17 mouse cellular contexts compared by ENCODE assay signal in the genomic region with DNA sequence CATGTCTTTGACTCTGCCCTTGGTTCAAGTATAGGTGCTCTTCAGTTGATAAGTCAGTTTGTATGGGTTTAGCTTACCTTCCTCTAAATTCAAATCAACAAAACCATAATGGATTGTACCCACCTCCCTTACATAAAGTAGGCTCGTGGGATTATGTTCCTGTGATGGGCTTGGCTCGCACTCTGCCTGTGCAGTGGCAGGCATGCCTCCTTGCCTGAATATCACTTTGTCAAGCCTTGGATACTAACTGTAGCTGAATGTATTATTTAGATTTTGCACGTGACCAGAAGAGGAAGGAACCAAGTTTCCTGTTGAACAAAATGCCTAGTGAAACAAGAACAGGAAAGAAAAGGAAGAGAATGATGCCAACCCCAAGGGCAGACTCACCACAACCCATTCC. TPM values are rescaled to one million over a fixed set of nuclear protein-coding genes. Genes with fewer than 3 reads are reported as not detected.
DNase-seq lines count a peak whose midpoint lies in the region; ATAC-seq and TF ChIP-seq lines count a peak whose summit lies in the region.
"Had no signal": no experiment of that assay in that cellular context is flagged by ENCODE, and none has a peak within 500 bp of the region (broad histone marks: within the 10 kb centered on the region; RNA-seq: fewer than 3 reads in every experiment).

No protein-coding gene starts in this region.

- peak overlapping the region; percentile 68 for H3K4me3 ChIP-seq in hindbrain, embryonic 13.5 days
- H3K4me3 ChIP-seq in hindbrain, embryonic 11.5 days (ENCODE audit: low read depth, low read length), result no peak overlapping the region
- H3K4me3 ChIP-seq in cortical plate, adult 2 months (ENCODE audit: insufficient read depth, low read length), result peak overlapping the region; percentile 75
- H3K4me3 ChIP-seq in hindbrain, postnatal 0 days (ENCODE audit: low read length), result peak overlapping the region; percentile 56
- H3K4me3 ChIP-seq in midbrain, embryonic 16.5 days (ENCODE audit: low read depth, low read length), result peak overlapping the region; percentile 67
- H3K4me3 ChIP-seq in gastrocnemius, adult 2 months, result no peak overlapping the region
- H3K4me3 ChIP-seq: embryonic facial prominence, embryonic 12.5 days; heart, embryonic 15.5 days; limb, embryonic 15.5 days had no signal

- DNase-seq in hindbrain, embryonic 11.5 days (ENCODE audit: low spot score), result no peak
- no peak for DNase-seq in hindbrain, postnatal 0 days (ENCODE audit: low spot score)
- DNase-seq in cerebellum, postnatal 4 days (ENCODE audit: low spot score in 2 of 2), result no peak
- DNase-seq in gastrocnemius, adult 2 months, result no peak
- DNase-seq: cerebellum, adult 9-11 months; kidney, postnatal 14 days; right cerebral cortex, adult 18-20 months had no signal

- peak; percentile 43; the same call in 1 of the 2 replicates for TF ChIP-seq POLR2A in cortical plate, adult 2 months (IDR thresholded peaks at IDR 0.05; ENCODE audit: extremely low read depth, insufficient read depth, low read length)

- H3K36me3 ChIP-seq in hindbrain, embryonic 13.5 days, result 0 out of 2 replicates have a peak, but pooled peaks cover 4% of the 10 kb centered on the region
- no peaks in the 10 kb centered on the region for H3K36me3 ChIP-seq in hindbrain, embryonic 11.5 days (ENCODE audit: control insufficient read depth, insufficient read depth, low read length)
- H3K36me3 ChIP-seq in hindbrain, postnatal 0 days (ENCODE audit: insufficient read depth, low read length), result no peaks in the 10 kb centered on the region
- no peaks in the 10 kb centered on the region for H3K36me3 ChIP-seq in midbrain, embryonic 16.5 days (ENCODE audit: control insufficient read depth, insufficient read depth, low read length)
- H3K36me3 ChIP-seq: embryonic facial prominence, embryonic 12.5 days; heart, embryonic 15.5 days; limb, embryonic 15.5 days had no signal

- no peak overlapping the region for H3K27ac ChIP-seq in hindbrain, embryonic 13.5 days
- no peak overlapping the region for H3K27ac ChIP-seq in hindbrain, embryonic 11.5 days (ENCODE audit: low read depth, low read length)
- H3K27ac ChIP-seq in cortical plate, adult 2 months (ENCODE audit: insufficient read depth, low read length), result no peak overlapping the region
- no peak overlapping the region for H3K27ac ChIP-seq in hindbrain, postnatal 0 days
- H3K27ac ChIP-seq in midbrain, embryonic 16.5 days (ENCODE audit: low read length), result no peak overlapping the region
- H3K27ac ChIP-seq in gastrocnemius, adult 2 months, result no peak overlapping the region
- H3K27ac ChIP-seq: embryonic facial prominence, embryonic 12.5 days; heart, embryonic 15.5 days; limb, embryonic 15.5 days had no signal

- H3K9ac ChIP-seq in hindbrain, embryonic 13.5 days, result peak overlapping the region; percentile 85
- H3K9ac ChIP-seq in hindbrain, embryonic 11.5 days (ENCODE audit: low read depth, low read length), result no peak overlapping the region
- peak overlapping the region; percentile 61; the same call in 1 of the 2 replicates for H3K9ac ChIP-seq in hindbrain, postnatal 0 days (replicated peaks; ENCODE audit: low read length)
- peak overlapping the region; percentile 83 for H3K9ac ChIP-seq in midbrain, embryonic 16.5 days (ENCODE audit: low read depth, low read length)
- H3K9ac ChIP-seq: embryonic facial prominence, embryonic 12.5 days; heart, embryonic 15.5 days; limb, embryonic 15.5 days had no signal

- TF ChIP-seq CTCF in cortical plate, adult 2 months (IDR thresholded peaks at IDR 0.05; ENCODE audit: extremely low read depth, insufficient read depth, low read length), result no peak
- no peak for TF ChIP-seq CTCF in hindbrain, postnatal 0 days (IDR thresholded peaks at IDR 0.05; ENCODE audit: low read depth)
- no peak for TF ChIP-seq CTCF in gastrocnemius, adult 2 months (IDR thresholded peaks at IDR 0.05)

- H3K27me3 ChIP-seq in hindbrain, embryonic 13.5 days, result no peaks in the 10 kb centered on the region
- no peaks in the 10 kb centered on the region; the same call in 1 of the 2 replicates for H3K27me3 ChIP-seq in hindbrain, embryonic 11.5 days (ENCODE audit: control insufficient read depth, insufficient read depth, low read length)
- no peaks in the 10 kb centered on the region for H3K27me3 ChIP-seq in hindbrain, postnatal 0 days (ENCODE audit: insufficient read depth, low read length)
- H3K27me3 ChIP-seq in midbrain, embryonic 16.5 days (ENCODE audit: control insufficient read depth, insufficient read depth, low read depth, low read length), result no peaks in the 10 kb centered on the region

- intact Hi-C loops in gastrocnemius, adult 2 months (cut with DNase I), result no loop called here

- ATAC-seq in hindbrain, embryonic 13.5 days (ENCODE audit: low FRiP score), result no peak
- ATAC-seq in hindbrain, embryonic 11.5 days (ENCODE audit: low FRiP score), result no peak
- ATAC-seq in hindbrain, postnatal 0 days, result no peak
- ATAC-seq in midbrain, embryonic 16.5 days, result no peak
- no peak for ATAC-seq in CD4-positive, CD25-positive, alpha-beta regulatory T cell, adult 4 months
- ATAC-seq: inflammation-experienced regulatory T-cells, adult 6 months had no signal

- peaks cover 51% of the 10 kb centered on the region for H3K4me1 ChIP-seq in hindbrain, embryonic 13.5 days (replicated peaks)
- 0 out of 2 replicates have a peak, but pooled peaks cover 4% of the 10 kb centered on the region for H3K4me1 ChIP-seq in hindbrain, embryonic 11.5 days (replicated peaks; ENCODE audit: control insufficient read depth, insufficient read depth, low read length)
- peaks cover 5% of the 10 kb centered on the region; the same call in 1 of the 2 replicates for H3K4me1 ChIP-seq in cortical plate, adult 2 months (ENCODE audit: control insufficient read depth, insufficient read depth, low read length)
- H3K4me1 ChIP-seq in hindbrain, postnatal 0 days (ENCODE audit: insufficient read depth, low read length), result peaks cover 17% of the 10 kb centered on the region; the same call in 1 of the 2 replicates
- H3K4me1 ChIP-seq in midbrain, embryonic 16.5 days (ENCODE audit: control insufficient read depth, insufficient read depth, low read length), result peaks cover 33% of the 10 kb centered on the region

- no peaks in the 10 kb centered on the region for H3K9me3 ChIP-seq in hindbrain, embryonic 13.5 days
- H3K9me3 ChIP-seq in hindbrain, embryonic 11.5 days (ENCODE audit: control insufficient read depth, low read length), result no peaks in the 10 kb centered on the region
- H3K9me3 ChIP-seq in hindbrain, postnatal 0 days (ENCODE audit: low read length), result no peaks in the 10 kb centered on the region
- no peaks in the 10 kb centered on the region for H3K9me3 ChIP-seq in midbrain, embryonic 16.5 days (replicated peaks; ENCODE audit: control insufficient read depth, low read length, poor library complexity, severe bottlenecking)
- H3K9me3 ChIP-seq: embryonic facial prominence, embryonic 12.5 days; heart, embryonic 15.5 days; limb, embryonic 15.5 days had no signal

- 56% methylated on average over 3 of the region's 3 CpGs for WGBS in hindbrain, embryonic 13.5 days
- WGBS in hindbrain, embryonic 11.5 days, result 77% methylated on average over 3 of the region's 3 CpGs
- WGBS in hindbrain, postnatal 0 days, result 38% methylated on average over 3 of the region's 3 CpGs
- WGBS in midbrain, embryonic 16.5 days, result 43% methylated on average over 3 of the region's 3 CpGs

- H3K4me2 ChIP-seq in hindbrain, embryonic 13.5 days, result peak overlapping the region; percentile 68
- no peak overlapping the region for H3K4me2 ChIP-seq in hindbrain, embryonic 11.5 days (replicated peaks; ENCODE audit: low read depth, low read length)
- H3K4me2 ChIP-seq in hindbrain, postnatal 0 days (ENCODE audit: low read depth, low read length), result peak overlapping the region; percentile 62
- peak overlapping the region; percentile 72 for H3K4me2 ChIP-seq in midbrain, embryonic 16.5 days (ENCODE audit: low read length)
- H3K4me2 ChIP-seq: embryonic facial prominence, embryonic 12.5 days; heart, embryonic 15.5 days; limb, embryonic 15.5 days had no signal

RNA-seq across cellular contexts. Expression of a gene that starts 2.1 kb away (rescaled TPM):
- 101 and 111 TPM in 2 replicates for polyA plus RNA-seq in hindbrain, embryonic 13.5 days (2015; fragmentation: Nextera tagmentation; extraction: Ambion mirVana)
- polyA plus RNA-seq in hindbrain, embryonic 11.5 days (2014; fragmentation: Nextera tagmentation; extraction: Ambion mirVana), result 22.5 and 23.5 TPM in 2 replicates
- polyA plus RNA-seq in cortical plate, adult 2 months (2012; rRNA removed), result 50.5 and 66.4 TPM in 2 replicates
- 154 and 159 TPM in 2 replicates for total RNA-seq in hindbrain, postnatal 0 days (2014; rRNA removed)
- 94.5 and 109 TPM in 2 replicates for polyA plus RNA-seq in hindbrain, postnatal 0 days (2015; fragmentation: Nextera tagmentation; extraction: Ambion mirVana)
- polyA plus RNA-seq in midbrain, embryonic 16.5 days (2015; fragmentation: Nextera tagmentation; extraction: Ambion mirVana), result 188 and 194 TPM in 2 replicates
- polyA plus RNA-seq in CD4-positive, CD25-positive, alpha-beta regulatory T cell, adult 4 months (2017; shearing (Covaris generic)), result under 1 TPM in 1 of 2 experiments, not detected in 1; 0.13 TPM
- total RNA-seq in gastrocnemius, adult 2 months (2021), result 1 to 10 TPM in 1 of 2 experiments, under 1 TPM in 1; 0.64 to 2.4 TPM
- total RNA-seq: MEL had no signal
- polyA plus RNA-seq: C2C12; inflammation-experienced regulatory T-cells, adult 6 months had no signal

Comparison
In these comparisons a context has a peak if more than half of its experiments do, and no peak if none do; other contexts are left out.
1. H3K4me3 ChIP-seq: peak in hindbrain, embryonic 13.5 days (single experiment), cortical plate, adult 2 months (single experiment), hindbrain, postnatal 0 days (single experiment) and midbrain, embryonic 16.5 days (single experiment); none in hindbrain, embryonic 11.5 days (single experiment) and gastrocnemius, adult 2 months (single experiment).
2. RNA of a gene that starts 2.1 kb away (polyA plus RNA-seq): 188 to 194 TPM in midbrain, embryonic 16.5 days, 94.5 to 109 TPM in hindbrain, postnatal 0 days, 101 to 111 TPM in hindbrain, embryonic 13.5 days, 50.5 to 66.4 TPM in cortical plate, adult 2 months and 22.5 to 23.5 TPM in hindbrain, embryonic 11.5 days; 0.13 TPM in CD4-positive, CD25-positive, alpha-beta regulatory T cell, adult 4 months; every median in the first group is over 10 times any median in the second.